Mouse (Mus musculus) CH12.LX (cell line): ENCODE measurements around the gene Vsig2.

Experiments used
- CTCF ChIP-seq, 2 experiments: IDR thresholded peaks in 1 of 2; conservative IDR thresholded peaks in 1 of 2; 2 replicates each; pipeline ENCODE4 v1.5.1; 2011 to 2012; ENCODE audit warnings: low read depth in 2 of 2, low read length in 2 of 2, improper control_type of control experiment in 1 of 2, inconsistent platforms in 1 of 2, mild to moderate bottlenecking in 1 of 2, moderate library complexity in 1 of 2
- MAX ChIP-seq: IDR thresholded peaks from 2 replicates; pipeline ENCODE4 v1.6.1; 2011; ENCODE audit warnings: low read length, improper control_type of control experiment
- MAZ ChIP-seq: IDR thresholded peaks from 2 replicates; pipeline ENCODE4 v1.6.1; 2012; ENCODE audit warnings: low read depth, mild to moderate bottlenecking, inconsistent platforms, low read length, improper control_type of control experiment, moderate library complexity
- POLR2A ChIP-seq: IDR thresholded peaks from 2 replicates; pipeline ENCODE4 v1.6.1; 2011; ENCODE audit warnings: low read depth, mild to moderate bottlenecking, improper control_type of control experiment, low read length
- USF2 ChIP-seq: conservative IDR thresholded peaks from 2 replicates; pipeline ENCODE4 v1.6.1; 2011; ENCODE audit warnings: low read depth, low read length, improper control_type of control experiment
- ZC3H11A ChIP-seq: IDR thresholded peaks from 2 replicates; pipeline ENCODE4 v1.6.1; 2012; ENCODE audit warnings: low read depth, mild to moderate bottlenecking, inconsistent platforms, low read length, improper control_type of control experiment
- ZMIZ1 ChIP-seq: IDR thresholded peaks from 2 replicates; pipeline ENCODE4 v1.6.1; 2012; ENCODE audit warnings: low read depth, mild to moderate bottlenecking, inconsistent platforms, low read length, improper control_type of control experiment

DNA sequence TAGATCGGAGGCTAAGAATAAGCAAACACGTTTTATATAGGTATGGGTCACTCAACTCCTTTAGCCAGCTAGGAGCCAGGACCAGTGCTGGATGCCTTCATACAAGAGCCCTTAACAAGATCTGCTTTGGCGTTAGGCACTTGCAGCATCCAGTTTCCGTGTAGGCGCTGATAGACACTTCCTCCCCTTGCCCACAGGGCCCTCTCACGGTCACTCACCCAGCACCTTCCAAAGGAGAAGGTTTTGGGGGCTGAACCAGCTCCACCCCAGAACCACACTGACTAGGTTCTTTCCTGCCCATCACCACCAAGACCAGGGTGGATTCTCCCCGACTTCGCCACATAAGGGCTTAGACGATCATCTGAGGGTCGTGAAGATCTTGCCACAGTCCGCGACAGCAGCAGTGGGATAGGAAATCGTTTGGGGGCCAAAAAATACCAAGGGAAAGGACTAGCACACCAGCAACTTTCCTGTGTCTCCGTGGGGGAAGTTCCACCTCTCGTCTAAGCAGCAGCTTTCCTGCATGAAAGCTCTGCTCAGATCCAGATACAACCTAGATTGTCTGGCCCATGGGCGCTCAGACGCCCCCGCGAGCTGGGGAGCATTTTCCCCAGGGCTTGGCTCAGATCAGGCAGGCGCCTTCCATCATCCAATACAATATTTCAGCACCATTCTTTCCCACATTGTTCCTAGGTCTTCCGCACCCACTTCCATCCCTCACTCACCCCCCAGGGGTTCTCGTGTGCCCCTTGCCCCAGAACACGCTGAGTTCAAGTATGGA lies 12.9 kb downstream of the Vsig2 start:
- TF ChIP-seq MAX (no peak), CTCF (conservative IDR thresholded peaks at IDR 0.05 in 1 of 2, IDR thresholded peaks at IDR 0.05 in 1 of 2; ENCODE audit: low read depth in 2 of 2, low read length in 2 of 2) (no peak), POLR2A (no peak), USF2 (no peak), ZC3H11A (no peak), ZMIZ1 (no peak), MAZ (no peak)
